Mouse (Mus musculus): ENCODE measurements around the gene Mpp5.

GRCm38 (mm10) chr12:78739633-78740032 lies 9.1 kb upstream of the Mpp5 start:
- TF ChIP-seq CTCF (IDR thresholded peaks at IDR 0.05; ENCODE audit: borderline replicate concordance, insufficient read depth, low read depth, low read length), result no peak
- TF ChIP-seq POLR2A (IDR thresholded peaks at IDR 0.05; ENCODE audit: borderline replicate concordance, insufficient read depth, low read length), result no peak

All from cerebellum, adult 2 months (tissue).